Mouse (Mus musculus): Measurements from ENCODE around the gene Acox3.

The Acox3 gene

GRCm38 (mm10) chr5:35605355-35605754 is 22.5 kb downstream of the Acox3 start:
- in situ Hi-C loops (cut with MboI; ENCODE audit: low pct_unique_long_range_greater_than_20kb in 1 of 2, low sequenced_read_pairs in 2 of 2, unreplicated experiment in 1 of 2) = no loop called here

- in situ Hi-C loops (cut with MboI; ENCODE audit: low pct_unique_long_range_greater_than_20kb in 1 of 2, low sequenced_read_pairs in 2 of 2, unreplicated experiment in 1 of 2) = no loop called here
Observed at GRCm38 (mm10) chr5:35606800-35607199, 24.0 kb downstream of the Acox3 start.

GRCm38 (mm10) chr5:35607784-35608183 is 24.9 kb downstream of the Acox3 start:
- in situ Hi-C loops (cut with MboI; ENCODE audit: low pct_unique_long_range_greater_than_20kb in 1 of 2, low sequenced_read_pairs in 2 of 2, unreplicated experiment in 1 of 2) = no loop called here

- in situ Hi-C loops (cut with MboI; ENCODE audit: low pct_unique_long_range_greater_than_20kb in 1 of 2, low sequenced_read_pairs in 2 of 2, unreplicated experiment in 1 of 2) = no loop called here
Observed at GRCm38 (mm10) chr5:35608559-35608958, 25.7 kb downstream of the Acox3 start.

GRCm38 (mm10) chr5:35609381-35609780 is 26.5 kb downstream of the Acox3 start:
- in situ Hi-C loops (cut with MboI; ENCODE audit: low pct_unique_long_range_greater_than_20kb in 1 of 2, low sequenced_read_pairs in 2 of 2, unreplicated experiment in 1 of 2) = no loop called here

GRCm38 (mm10) chr5:35609971-35610370 is 27.1 kb downstream of the Acox3 start:
- in situ Hi-C loops (cut with MboI; ENCODE audit: low pct_unique_long_range_greater_than_20kb in 1 of 2, low sequenced_read_pairs in 2 of 2, unreplicated experiment in 1 of 2) = no loop called here

GRCm38 (mm10) chr5:35610381-35610780 is 27.5 kb downstream of the Acox3 start:
- in situ Hi-C loops (cut with MboI; ENCODE audit: low pct_unique_long_range_greater_than_20kb in 1 of 2, low sequenced_read_pairs in 2 of 2, unreplicated experiment in 1 of 2) = no loop called here

GRCm38 (mm10) chr5:35611170-35611569 is 28.3 kb downstream of the Acox3 start:
- in situ Hi-C loops (cut with MboI; ENCODE audit: low pct_unique_long_range_greater_than_20kb in 1 of 2, low sequenced_read_pairs in 2 of 2, unreplicated experiment in 1 of 2) = no loop called here

- in situ Hi-C loops (cut with MboI; ENCODE audit: low pct_unique_long_range_greater_than_20kb in 1 of 2, low sequenced_read_pairs in 2 of 2, unreplicated experiment in 1 of 2) = no loop called here
Observed at GRCm38 (mm10) chr5:35611900-35612299, 29.1 kb downstream of the Acox3 start.

GRCm38 (mm10) chr5:35612722-35613121 is 29.9 kb downstream of the Acox3 start:
- in situ Hi-C loops (cut with MboI; ENCODE audit: low pct_unique_long_range_greater_than_20kb in 1 of 2, low sequenced_read_pairs in 2 of 2, unreplicated experiment in 1 of 2) = no loop called here

- in situ Hi-C loops (cut with MboI; ENCODE audit: low pct_unique_long_range_greater_than_20kb in 1 of 2, low sequenced_read_pairs in 2 of 2, unreplicated experiment in 1 of 2) = no loop called here
Observed at GRCm38 (mm10) chr5:35616943-35617342, 34.1 kb downstream of the Acox3 start.

GRCm38 (mm10) chr5:35621114-35621513 is 38.3 kb downstream of the Acox3 start:
- in situ Hi-C loops (cut with MboI; ENCODE audit: low pct_unique_long_range_greater_than_20kb in 1 of 2, low sequenced_read_pairs in 2 of 2, unreplicated experiment in 1 of 2) = no loop called here

- in situ Hi-C loops (cut with MboI; ENCODE audit: low pct_unique_long_range_greater_than_20kb in 1 of 2, low sequenced_read_pairs in 2 of 2, unreplicated experiment in 1 of 2) = no loop called here
Observed at GRCm38 (mm10) chr5:35623831-35624230, 41.0 kb downstream of the Acox3 start.

GRCm38 (mm10) chr5:35624751-35625239 is 42.0 kb downstream of the Acox3 start:
- in situ Hi-C loops (cut with MboI; ENCODE audit: low pct_unique_long_range_greater_than_20kb in 1 of 2, low sequenced_read_pairs in 2 of 2, unreplicated experiment in 1 of 2) = no loop called here

GRCm38 (mm10) chr5:35626408-35626807 is 43.6 kb downstream of the Acox3 start:
- in situ Hi-C loops (cut with MboI; ENCODE audit: low pct_unique_long_range_greater_than_20kb in 1 of 2, low sequenced_read_pairs in 2 of 2, unreplicated experiment in 1 of 2) = no loop called here

- in situ Hi-C loops (cut with MboI; ENCODE audit: low pct_unique_long_range_greater_than_20kb in 1 of 2, low sequenced_read_pairs in 2 of 2, unreplicated experiment in 1 of 2) = no loop called here
Observed at GRCm38 (mm10) chr5:35627307-35627840, 44.5 kb downstream of the Acox3 start.

- in situ Hi-C loops (cut with MboI; ENCODE audit: low pct_unique_long_range_greater_than_20kb in 1 of 2, low sequenced_read_pairs in 2 of 2, unreplicated experiment in 1 of 2) = no loop called here
Observed at GRCm38 (mm10) chr5:35628685-35629084, 45.8 kb downstream of the Acox3 start.

- in situ Hi-C loops (cut with MboI; ENCODE audit: low pct_unique_long_range_greater_than_20kb in 1 of 2, low sequenced_read_pairs in 2 of 2, unreplicated experiment in 1 of 2) = no loop called here
Observed at GRCm38 (mm10) chr5:35629333-35629732, 46.5 kb downstream of the Acox3 start.

- in situ Hi-C loops (cut with MboI; ENCODE audit: low pct_unique_long_range_greater_than_20kb in 1 of 2, low sequenced_read_pairs in 2 of 2, unreplicated experiment in 1 of 2) = no loop called here
Observed at GRCm38 (mm10) chr5:35630706-35631105, 47.9 kb downstream of the Acox3 start.

GRCm38 (mm10) chr5:35631224-35631623 is 48.4 kb downstream of the Acox3 start:
- in situ Hi-C loops (cut with MboI; ENCODE audit: low pct_unique_long_range_greater_than_20kb in 1 of 2, low sequenced_read_pairs in 2 of 2, unreplicated experiment in 1 of 2) = no loop called here

GRCm38 (mm10) chr5:35631755-35632154 is 48.9 kb downstream of the Acox3 start:
- in situ Hi-C loops (cut with MboI; ENCODE audit: low pct_unique_long_range_greater_than_20kb in 1 of 2, low sequenced_read_pairs in 2 of 2, unreplicated experiment in 1 of 2) = no loop called here
